Mouse (Mus musculus) cortical plate, adult 2 months (tissue): ENCODE measurements around the gene Hist1h4c. TPM values are rescaled to one million over a fixed set of nuclear protein-coding genes. Genes with fewer than 3 reads are reported as not detected.
"Not testable (repeated sequence)": the region's sequence is repeated elsewhere in the genome, so short reads cannot be mapped to it uniquely, and the experiment has no call there.

ENCODE experiments used
- H3K27ac ChIP-seq: fragments of 200-500 bp; 2 replicates; pipeline ENCODE4 v1.5.1; 2012; ENCODE audit warnings: low read length, control low read depth, inconsistent platforms; ENCODE audit not compliant: insufficient read depth
- H3K4me1 ChIP-seq: fragments of 200-500 bp; 2 replicates; pipeline ENCODE4 v1.6.1; 2011; ENCODE audit warnings: low read length; ENCODE audit not compliant: control insufficient read depth, insufficient read depth
- H3K4me3 ChIP-seq: fragments of 200-500 bp; 2 replicates; pipeline ENCODE4 v1.5.1; 2011; ENCODE audit warnings: mild to moderate bottlenecking, low read length, control low read depth; ENCODE audit not compliant: insufficient read depth
- CTCF ChIP-seq: fragments of 200-500 bp; IDR thresholded peaks from 2 replicates; pipeline ENCODE4 v1.5.1; 2011; ENCODE audit warnings: mild to moderate bottlenecking, control low read depth, low read length; ENCODE audit not compliant: insufficient read depth; ENCODE audit errors: extremely low read depth
- POLR2A ChIP-seq: fragments of 200-500 bp; IDR thresholded peaks from 2 replicates; pipeline ENCODE4 v1.6.1; 2011; ENCODE audit warnings: mild to moderate bottlenecking, low read length, control low read depth; ENCODE audit not compliant: insufficient read depth; ENCODE audit errors: extremely low read depth
- polyA plus RNA-seq: library from polyadenylated mRNA; depleted of rRNA; stranded (reverse); fragments of >200 nt; gene quantifications from 2 replicates; pipeline ENCODE4 v1.2.3, GENCODE M21; 2012

The Hist1h4c gene
- polyA plus RNA-seq, 1 experiment: 9.6 TPM

GRCm38 (mm10) chr13:23709714-23710373, 11.6 kb upstream of the Hist1h4c start:
- H3K27ac ChIP-seq: no peak overlapping the region
- H3K4me1 ChIP-seq: no peaks in the 10 kb centered on the region
- TF ChIP-seq POLR2A: no peak
- TF ChIP-seq CTCF: no peak
- H3K4me3 ChIP-seq: peak overlapping the region; percentile 59

GRCm38 (mm10) chr13:23708654-23709053, 10.4 kb upstream of the Hist1h4c start:
- no peak overlapping the region for H3K27ac ChIP-seq
- H3K4me1 ChIP-seq: no peaks in the 10 kb centered on the region
- H3K4me3 ChIP-seq: no peak overlapping the region
- TF ChIP-seq POLR2A: no peak
- TF ChIP-seq CTCF: no peak

GRCm38 (mm10) chr13:23708041-23708440, 9.8 kb upstream of the Hist1h4c start:
- Histone ChIP-seq H3K4me1 (no peaks in the 10 kb centered on the region), H3K4me3 (no peak overlapping the region), H3K27ac (no peak overlapping the region)
- TF ChIP-seq CTCF (no peak), POLR2A (no peak)

- H3K27ac ChIP-seq: no peak overlapping the region
- TF ChIP-seq POLR2A (no peak), CTCF (no peak)
- H3K4me1 ChIP-seq: no peaks in the 10 kb centered on the region
- no peak overlapping the region for H3K4me3 ChIP-seq
Measured at GRCm38 (mm10) chr13:23706771-23707170, 8.5 kb upstream of the Hist1h4c start.

GRCm38 (mm10) chr13:23705751-23706356, 7.6 kb upstream of the Hist1h4c start:
- no peaks in the 10 kb centered on the region for H3K4me1 ChIP-seq
- TF ChIP-seq CTCF (no peak), POLR2A (no peak)
- no peak overlapping the region for H3K4me3 ChIP-seq
- H3K27ac ChIP-seq: no peak overlapping the region

- not testable (repeated sequence) for H3K27ac ChIP-seq, H3K4me3 ChIP-seq, H3K4me1 ChIP-seq
Measured at GRCm38 (mm10) chr13:23702801-23703200, 4.5 kb upstream of the Hist1h4c start.

- no peak overlapping the region for H3K4me3 ChIP-seq
- no peak for TF ChIP-seq CTCF
- TF ChIP-seq POLR2A: no peak
- no peak overlapping the region for H3K27ac ChIP-seq
- no peaks in the 10 kb centered on the region for H3K4me1 ChIP-seq
Measured at GRCm38 (mm10) chr13:23702220-23702619, 4.0 kb upstream of the Hist1h4c start.

GRCm38 (mm10) chr13:23700786-23701520, 2.7 kb upstream of the Hist1h4c start:
- Histone ChIP-seq H3K4me3 (no peak overlapping the region), H3K27ac (no peak overlapping the region), H3K4me1 (no peaks in the 10 kb centered on the region)
- TF ChIP-seq CTCF (peak; percentile 81), POLR2A (no peak)

GRCm38 (mm10) chr13:23699767-23700166, 1.5 kb upstream of the Hist1h4c start:
- Histone ChIP-seq H3K4me1 (no peaks in the 10 kb centered on the region), H3K27ac (no peak overlapping the region), H3K4me3 (no peak overlapping the region)
- TF ChIP-seq CTCF: no peak
- no peak for TF ChIP-seq POLR2A

- no peaks in the 10 kb centered on the region for H3K4me1 ChIP-seq
- H3K27ac ChIP-seq: no peak overlapping the region
- TF ChIP-seq POLR2A (no peak), CTCF (no peak)
- no peak overlapping the region for H3K4me3 ChIP-seq
Measured at GRCm38 (mm10) chr13:23698996-23699395, 742 bp upstream of the Hist1h4c start.
